Mouse (Mus musculus): ENCODE results near the gene Opcml. TPM values are rescaled to one million over a fixed set of nuclear protein-coding genes. Genes with fewer than 3 reads are reported as not detected.

The Opcml gene
- total and polyA plus RNA-seq, 2 experiments from 2014 or later = 48.3 to 140 TPM

DNA sequence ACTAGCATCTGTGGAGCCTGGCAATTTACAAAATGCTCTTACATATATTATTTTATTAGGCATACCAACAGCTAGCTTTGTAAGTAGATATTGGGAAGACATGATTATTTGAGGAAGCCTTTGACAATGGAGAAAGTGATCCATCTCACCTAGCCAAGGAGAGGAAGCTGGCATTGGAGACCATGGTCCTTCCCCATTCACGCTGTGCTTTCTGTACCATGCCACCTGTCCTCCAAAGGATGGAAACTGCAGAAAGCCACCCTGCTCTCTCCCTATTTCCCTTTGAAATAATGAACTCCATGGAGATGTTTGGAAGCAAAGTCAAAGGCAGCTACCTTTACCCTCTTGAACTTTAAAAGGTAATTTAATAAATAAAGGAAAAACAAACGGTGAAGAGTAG lies 570.1 kb downstream of the Opcml start:
- no peaks in the 10 kb centered on the region for H3K9me3 ChIP-seq (ENCODE audit: low read length)
- H3K9ac ChIP-seq = no peak overlapping the region
- no peak overlapping the region for H3K27ac ChIP-seq (ENCODE audit: low read depth, low read length)
- H3K4me1 ChIP-seq (ENCODE audit: insufficient read depth) = peaks cover 7% of the 10 kb centered on the region; the same call in 1 of the 2 replicates
- no peaks in the 10 kb centered on the region for H3K27me3 ChIP-seq (ENCODE audit: insufficient read depth, low read length)
- no peaks in the 10 kb centered on the region for H3K36me3 ChIP-seq (ENCODE audit: insufficient read depth)
- TF ChIP-seq CTCF (IDR thresholded peaks at IDR 0.05; ENCODE audit: low read depth) = no peak
- H3K4me3 ChIP-seq (ENCODE audit: low read depth, low read length) = no peak overlapping the region
- DNase-seq = no peak
- no peak overlapping the region for H3K4me2 ChIP-seq (ENCODE audit: low read depth)
- 91% methylated on average over 2 of the region's 2 CpGs for WGBS
- no peak for ATAC-seq

DNA sequence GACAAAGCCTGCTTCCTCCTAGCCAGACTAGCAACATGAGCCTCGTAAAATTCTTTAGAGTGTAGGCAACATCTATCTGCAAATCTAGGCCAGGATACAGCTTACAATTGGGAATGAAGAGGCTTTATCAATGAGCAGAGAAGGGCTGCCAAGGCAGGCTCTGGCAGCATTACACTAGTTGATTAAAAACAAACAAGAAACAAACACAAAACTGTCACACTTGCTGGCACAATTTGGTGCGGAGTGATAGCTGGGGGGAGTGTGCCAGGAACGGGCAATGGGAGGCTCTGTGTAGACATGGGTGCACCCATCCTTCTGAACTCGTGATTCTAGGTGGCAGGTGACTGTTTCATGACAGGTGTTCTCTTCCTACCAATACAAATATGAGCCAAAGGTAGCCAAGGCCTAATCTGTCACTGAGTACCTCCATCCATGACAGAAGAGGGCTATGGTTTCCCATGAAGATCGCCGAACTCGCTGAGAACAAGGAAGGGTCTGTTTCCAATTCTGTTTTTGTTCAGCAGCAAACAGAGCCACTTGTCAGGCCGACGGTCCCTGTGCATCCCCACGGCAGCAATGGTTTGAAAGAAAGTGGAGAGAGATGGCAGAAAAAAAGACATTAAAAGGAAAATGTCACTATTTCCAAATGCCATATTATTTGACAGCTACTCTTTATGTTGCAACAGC lies 574.0 kb downstream of the Opcml start:
- peak overlapping the region; percentile 10; the same call in 1 of the 2 replicates for H3K4me2 ChIP-seq (ENCODE audit: low read depth)
- ATAC-seq = peak; percentile 71; the same call in 1 of the 2 replicates
- H3K4me3 ChIP-seq (ENCODE audit: low read depth, low read length) = no peak overlapping the region
- peak; percentile 62 for DNase-seq
- peaks cover 7% of the 10 kb centered on the region; the same call in 1 of the 2 replicates for H3K4me1 ChIP-seq (ENCODE audit: insufficient read depth)
- no peaks in the 10 kb centered on the region for H3K9me3 ChIP-seq (ENCODE audit: low read length)
- no peaks in the 10 kb centered on the region for H3K36me3 ChIP-seq (ENCODE audit: insufficient read depth)
- 20% methylated on average over 10 of the region's 10 CpGs for WGBS
- H3K27me3 ChIP-seq (ENCODE audit: insufficient read depth, low read length) = no peaks in the 10 kb centered on the region
- H3K27ac ChIP-seq (ENCODE audit: low read depth, low read length) = peak overlapping the region; percentile 21; the same call in 1 of the 2 replicates
- TF ChIP-seq CTCF (IDR thresholded peaks at IDR 0.05; ENCODE audit: low read depth) = no peak
- no peak overlapping the region for H3K9ac ChIP-seq

DNA sequence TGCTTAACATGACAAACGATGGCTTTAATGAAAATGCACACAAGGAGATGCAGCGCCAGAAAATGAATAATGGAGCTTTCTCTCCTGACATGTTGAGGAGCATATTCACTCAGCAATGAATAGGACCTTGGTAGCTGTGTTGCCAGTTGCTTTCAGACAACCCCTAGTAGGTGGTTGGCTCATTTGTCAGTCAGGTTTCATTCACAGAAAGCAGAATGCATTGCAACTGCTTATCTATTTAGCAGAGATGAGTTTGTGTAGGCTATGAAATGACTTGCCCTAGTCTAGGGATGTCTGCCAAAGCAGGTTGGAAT lies 574.5 kb downstream of the Opcml start:
- Histone ChIP-seq H3K9ac (no peak overlapping the region), H3K27ac (ENCODE audit: low read depth, low read length) (peak overlapping the region; percentile 21; the same call in 1 of the 2 replicates), H3K36me3 (ENCODE audit: insufficient read depth) (no peaks in the 10 kb centered on the region), H3K4me3 (ENCODE audit: low read depth, low read length) (no peak overlapping the region), H3K4me2 (ENCODE audit: low read depth) (peak overlapping the region; percentile 10; the same call in 1 of the 2 replicates), H3K4me1 (ENCODE audit: insufficient read depth) (peaks cover 7% of the 10 kb centered on the region; the same call in 1 of the 2 replicates), H3K9me3 (ENCODE audit: low read length) (no peaks in the 10 kb centered on the region), H3K27me3 (ENCODE audit: insufficient read depth, low read length) (no peaks in the 10 kb centered on the region)
- ATAC-seq (peak; percentile 66), DNase-seq (peak; percentile 18)
- 17% methylated on average over 2 of the region's 2 CpGs for WGBS
- TF ChIP-seq CTCF (IDR thresholded peaks at IDR 0.05; ENCODE audit: low read depth) = no peak

DNA sequence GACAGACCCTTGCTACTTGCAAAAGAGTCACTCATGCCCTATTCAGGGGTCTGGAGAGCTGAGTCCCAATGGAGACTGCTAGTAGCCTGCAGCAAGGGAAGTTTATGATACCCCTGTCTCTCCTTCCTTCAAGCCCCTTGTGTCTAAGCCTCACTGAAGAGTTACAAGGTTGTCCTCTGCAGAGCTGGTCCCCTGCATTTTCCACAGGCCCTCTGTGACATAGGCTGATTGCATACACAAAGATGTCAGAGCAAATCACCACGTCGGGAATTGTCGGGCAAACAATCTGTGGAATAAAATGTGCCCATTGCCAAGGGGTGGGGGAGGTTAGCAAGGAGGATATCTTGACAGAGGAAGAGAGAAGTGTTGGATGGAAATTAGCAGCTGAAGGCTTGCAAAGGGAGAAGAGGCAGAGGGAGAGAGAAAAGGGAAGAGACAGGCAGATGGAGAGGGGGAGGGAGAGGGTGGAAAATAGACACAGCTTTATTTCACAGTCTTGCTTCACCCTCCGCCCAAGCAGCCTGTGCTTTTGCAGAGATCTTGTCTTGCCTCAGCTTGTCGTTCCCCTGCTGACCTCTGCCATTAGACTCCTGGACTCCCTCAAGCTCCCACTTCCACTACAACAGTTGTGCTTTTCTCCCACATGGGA lies 596.1 kb downstream of the Opcml start:
- 36% methylated on average over 5 of the region's 5 CpGs for WGBS
- DNase-seq = peak; percentile 58
- no peaks in the 10 kb centered on the region for H3K9me3 ChIP-seq (ENCODE audit: low read length)
- H3K4me3 ChIP-seq (ENCODE audit: low read depth, low read length) = no peak overlapping the region
- no peaks in the 10 kb centered on the region for H3K36me3 ChIP-seq (ENCODE audit: insufficient read depth)
- no peak overlapping the region for H3K4me2 ChIP-seq (ENCODE audit: low read depth)
- H3K27me3 ChIP-seq (ENCODE audit: insufficient read depth, low read length) = no peaks in the 10 kb centered on the region
- no peak overlapping the region for H3K9ac ChIP-seq
- peak; percentile 90 for ATAC-seq
- no peaks in the 10 kb centered on the region for H3K4me1 ChIP-seq (ENCODE audit: insufficient read depth)
- peak overlapping the region; percentile 47 for H3K27ac ChIP-seq (ENCODE audit: low read depth, low read length)
- TF ChIP-seq CTCF (IDR thresholded peaks at IDR 0.05; ENCODE audit: low read depth) = no peak

DNA sequence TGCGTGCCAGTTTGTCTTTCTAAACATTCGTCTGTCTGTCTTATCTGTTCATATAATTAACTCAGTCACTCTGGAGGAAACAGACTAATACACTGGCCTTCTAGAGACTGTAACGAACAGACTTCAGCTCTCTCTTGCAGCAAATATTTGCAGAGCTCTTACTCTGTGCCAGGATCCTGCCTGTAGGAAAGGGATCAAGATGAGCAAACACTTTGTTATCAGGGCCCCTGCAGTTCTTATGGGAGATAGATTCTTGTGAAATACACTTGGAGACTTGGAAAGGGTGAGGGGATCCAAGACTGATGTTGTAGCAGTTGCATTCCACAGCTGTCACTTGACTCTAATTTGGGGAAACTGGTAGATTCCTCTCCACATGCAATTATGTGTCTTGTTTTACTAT lies 604.6 kb downstream of the Opcml start:
- Histone ChIP-seq H3K4me3 (ENCODE audit: low read depth, low read length) (no peak overlapping the region), H3K36me3 (ENCODE audit: insufficient read depth) (no peaks in the 10 kb centered on the region), H3K4me2 (ENCODE audit: low read depth) (no peak overlapping the region), H3K27me3 (ENCODE audit: insufficient read depth, low read length) (no peaks in the 10 kb centered on the region), H3K27ac (ENCODE audit: low read depth, low read length) (no peak overlapping the region), H3K9me3 (ENCODE audit: low read length) (no peaks in the 10 kb centered on the region), H3K9ac (no peak overlapping the region), H3K4me1 (ENCODE audit: insufficient read depth) (no peaks in the 10 kb centered on the region)
- DNase-seq (no peak), ATAC-seq (no peak)
- 22% methylated on average over 3 of the region's 3 CpGs for WGBS
- TF ChIP-seq CTCF (IDR thresholded peaks at IDR 0.05; ENCODE audit: low read depth) = no peak

DNA sequence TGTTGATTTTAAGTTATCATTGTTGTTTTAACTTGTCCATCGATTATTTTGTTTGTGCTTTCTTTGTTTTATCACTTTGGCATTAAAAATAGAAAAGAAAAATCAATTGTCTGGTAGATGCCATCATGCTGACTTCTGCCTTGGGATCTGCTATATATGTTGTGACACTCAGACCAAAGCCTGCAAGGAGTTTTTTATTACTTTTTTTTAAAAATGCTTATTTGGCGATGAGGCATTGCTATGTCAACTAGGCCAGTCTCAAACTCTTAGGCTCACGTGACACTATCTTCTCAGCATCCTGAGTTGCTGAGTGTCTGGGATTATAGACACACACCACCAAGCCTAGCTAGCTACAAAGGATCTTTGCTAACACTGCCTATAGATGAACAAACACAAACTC lies 605.1 kb downstream of the Opcml start:
- Histone ChIP-seq H3K27me3 (ENCODE audit: insufficient read depth, low read length) (no peaks in the 10 kb centered on the region), H3K9me3 (ENCODE audit: low read length) (no peaks in the 10 kb centered on the region), H3K36me3 (ENCODE audit: insufficient read depth) (no peaks in the 10 kb centered on the region), H3K4me1 (ENCODE audit: insufficient read depth) (no peaks in the 10 kb centered on the region), H3K9ac (no peak overlapping the region), H3K4me2 (ENCODE audit: low read depth) (no peak overlapping the region), H3K27ac (ENCODE audit: low read depth, low read length) (no peak overlapping the region), H3K4me3 (ENCODE audit: low read depth, low read length) (no peak overlapping the region)
- no peak for DNase-seq
- WGBS = 88% methylated on average over 3 of the region's 3 CpGs
- no peak for TF ChIP-seq CTCF (IDR thresholded peaks at IDR 0.05; ENCODE audit: low read depth)
- no peak for ATAC-seq

Data from forebrain, postnatal 0 days (tissue).